Mouse (Mus musculus) right cerebral cortex, postnatal 36 days (tissue): ENCODE data around the gene Rpl26.

ENCODE experiments used
- DNase-seq, 2 experiments: peaks; one replicate each; pipeline ENCODE4 v3.0.0; 2022; ENCODE audit warnings: low spot score in 2 of 2, mixed read lengths in 1 of 2

The Rpl26 gene

GRCm38 (mm10) chr11:68890625-68891024 lies 10.8 kb upstream of the Rpl26 start:
- DNase-seq, result no peak

- DNase-seq, result no peak
These were observed 9.6 kb upstream of the Rpl26 start for GRCm38 (mm10) chr11:68891823-68892222.

DNA sequence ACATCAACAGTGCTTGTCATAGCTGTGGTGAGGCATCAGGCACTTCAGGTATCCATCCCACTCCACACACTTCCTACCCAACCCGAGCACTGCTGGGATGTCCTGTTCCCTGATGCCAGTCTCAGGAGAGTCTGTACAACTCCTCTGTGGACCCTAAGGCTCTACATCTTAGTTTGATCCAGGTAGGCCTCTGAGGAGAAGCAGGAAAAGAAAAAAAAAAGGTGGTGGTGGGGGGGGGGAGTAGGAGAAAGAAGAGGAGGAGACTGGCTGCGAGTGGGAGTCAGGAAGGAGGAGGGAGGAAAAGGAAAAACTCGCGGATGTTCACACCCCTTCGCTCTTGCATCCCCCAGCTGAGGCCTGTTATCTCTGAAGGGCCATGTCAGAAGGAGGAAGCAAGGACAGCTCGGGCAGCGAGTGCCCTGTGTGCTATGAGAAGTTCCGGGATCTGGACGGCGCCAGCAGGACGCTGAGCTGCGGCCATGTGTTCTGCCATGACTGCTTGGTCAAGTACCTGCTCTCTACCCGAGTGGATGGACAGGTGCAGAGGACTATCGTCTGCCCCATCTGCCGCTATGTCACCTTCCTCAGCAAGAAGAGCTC lies 9.1 kb upstream of the Rpl26 start:
- DNase-seq, result no peak

DNA sequence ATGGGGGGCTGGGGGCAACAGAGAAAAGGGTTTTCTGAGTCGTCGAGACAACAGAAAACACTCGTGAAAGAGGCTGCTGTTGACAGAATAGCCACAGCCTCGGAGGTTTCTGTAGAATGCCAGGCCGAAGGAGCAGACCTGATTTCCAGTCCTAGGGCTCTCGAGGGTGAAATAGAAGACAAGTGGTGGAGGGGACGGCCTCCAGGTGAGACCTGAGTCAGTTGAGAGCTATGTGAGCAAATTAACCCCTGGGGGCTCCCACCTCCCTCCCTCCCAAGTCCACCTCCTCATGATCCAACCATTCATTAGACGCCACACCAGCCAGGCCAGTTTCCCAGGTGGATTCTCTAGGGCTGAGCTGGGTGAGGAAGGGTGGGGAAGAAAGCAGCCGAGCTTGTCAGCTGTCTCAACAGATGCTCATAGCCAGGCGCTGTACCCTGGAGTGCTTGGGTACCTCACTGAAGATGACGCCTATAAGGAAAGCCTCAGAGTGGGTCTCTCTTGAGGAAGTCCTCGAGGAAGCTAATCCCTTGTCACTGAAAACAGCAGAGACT lies 7.4 kb upstream of the Rpl26 start:
- no peak for DNase-seq

DNA sequence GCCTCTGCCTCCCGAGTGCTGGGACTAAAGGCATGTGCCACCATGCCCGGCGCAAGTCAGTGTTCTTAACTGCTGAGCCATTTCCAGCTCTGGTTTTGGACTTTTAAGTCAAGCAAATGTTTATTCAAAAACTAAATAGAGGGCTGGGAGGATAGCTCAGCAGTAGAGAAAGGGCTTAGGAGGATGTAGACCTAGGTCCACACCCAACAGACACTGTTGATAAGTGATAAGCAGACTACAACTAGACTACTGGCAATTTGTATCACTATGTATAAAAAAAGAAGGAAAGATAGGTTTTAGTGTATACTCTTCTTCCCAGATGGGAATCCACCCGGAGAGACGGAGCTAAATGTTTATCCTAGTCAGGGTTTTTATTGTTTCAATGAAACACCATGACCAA lies 5.1 kb upstream of the Rpl26 start:
- DNase-seq, result no peak

- DNase-seq, result no peak
These were observed 4.3 kb upstream of the Rpl26 start for GRCm38 (mm10) chr11:68897120-68897519.

DNA sequence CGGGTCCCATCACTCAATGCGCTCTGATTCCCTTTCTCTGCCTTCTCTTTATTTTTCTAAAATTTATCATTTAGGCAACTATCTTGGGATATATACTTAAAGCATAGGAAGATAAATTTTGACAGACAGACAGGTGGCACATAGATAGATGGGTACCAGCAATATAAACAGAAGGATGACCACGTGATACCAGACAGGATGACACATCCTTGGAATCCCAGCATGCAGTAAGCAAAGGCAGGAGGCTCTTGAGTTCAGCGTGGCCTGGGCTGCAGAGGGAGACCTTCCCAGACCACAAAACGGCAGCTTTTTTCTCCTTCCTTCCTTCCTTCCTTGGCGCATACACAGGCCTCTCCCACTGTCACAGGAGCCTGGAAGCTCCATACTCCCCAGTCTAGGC lies 3.5 kb upstream of the Rpl26 start:
- DNase-seq, result no peak

- no peak for DNase-seq
These were observed 2.6 kb upstream of the Rpl26 start for GRCm38 (mm10) chr11:68898790-68899189.

- DNase-seq, result no peak
These were observed 1.6 kb upstream of the Rpl26 start for GRCm38 (mm10) chr11:68899815-68900214.

- DNase-seq, result no peak
These were observed 648 bp upstream of the Rpl26 start for GRCm38 (mm10) chr11:68900519-68901350.

- no peak for DNase-seq
These were observed 623 bp downstream of the Rpl26 start for GRCm38 (mm10) chr11:68902047-68902364.

DNA sequence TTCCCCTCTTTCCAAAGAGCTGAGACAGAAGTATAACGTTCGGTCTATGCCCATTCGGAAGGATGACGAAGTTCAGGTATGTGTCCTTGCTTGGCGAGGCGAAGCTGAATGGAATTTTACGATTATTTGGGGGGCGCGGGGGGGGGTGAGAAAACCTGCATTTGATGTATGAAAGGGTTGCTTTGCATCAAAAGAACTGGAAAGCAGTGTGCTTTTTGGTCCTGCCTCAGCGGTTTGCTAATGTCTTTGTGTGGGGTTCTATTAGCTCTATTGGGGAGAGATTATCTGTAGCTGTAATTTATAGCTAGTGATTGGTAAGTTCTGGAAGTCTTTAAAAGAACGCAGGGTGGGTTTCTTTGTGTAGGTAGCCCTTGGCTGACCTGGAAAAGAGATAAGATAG lies 984 bp downstream of the Rpl26 start:
- no peak for DNase-seq

GRCm38 (mm10) chr11:68902823-68903222 lies 1.4 kb downstream of the Rpl26 start:
- DNase-seq, result no peak

DNA sequence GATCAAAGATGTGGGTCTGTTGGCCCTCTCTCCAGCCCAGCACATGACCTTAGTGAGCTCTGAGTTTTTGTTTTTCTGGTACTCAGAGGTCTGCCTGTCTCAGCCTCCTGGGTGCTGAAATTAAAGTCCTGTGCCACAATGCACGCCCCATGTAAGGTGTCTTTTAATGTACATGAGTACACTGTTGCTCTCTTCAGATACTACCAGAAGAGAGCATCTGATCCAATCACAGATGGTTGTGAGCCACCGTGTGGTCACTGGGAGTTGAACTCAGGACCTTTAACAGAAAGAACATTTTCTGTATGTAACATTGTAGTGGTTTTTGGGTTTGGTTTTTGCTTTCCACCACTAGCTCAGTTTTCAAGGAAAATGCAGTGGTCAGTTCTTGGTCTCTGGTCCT lies 2.4 kb downstream of the Rpl26 start:
- no peak for DNase-seq

GRCm38 (mm10) chr11:68904375-68905137 lies 3.2 kb downstream of the Rpl26 start:
- DNase-seq, result peak; percentile 44 to 60

DNA sequence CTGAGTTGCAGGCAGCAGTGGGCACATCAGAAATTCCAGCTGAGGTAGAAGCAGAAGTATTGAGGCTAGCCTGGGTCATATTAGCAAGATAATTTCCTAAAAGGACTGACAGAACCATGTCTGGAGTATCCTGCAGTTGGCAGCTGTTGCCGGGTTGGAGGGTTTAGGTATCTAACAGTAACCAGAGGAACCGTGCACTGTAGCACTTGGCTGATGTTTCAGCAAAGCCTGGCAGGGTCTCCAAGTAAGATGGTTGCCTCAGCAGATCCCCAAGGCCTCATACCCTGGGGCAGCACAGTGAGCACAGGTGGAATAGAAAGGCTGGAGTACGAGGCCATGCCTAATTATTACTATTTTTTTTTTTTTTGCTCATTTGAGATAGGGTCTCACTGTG lies 3.8 kb downstream of the Rpl26 start:
- DNase-seq, result no peak

DNA sequence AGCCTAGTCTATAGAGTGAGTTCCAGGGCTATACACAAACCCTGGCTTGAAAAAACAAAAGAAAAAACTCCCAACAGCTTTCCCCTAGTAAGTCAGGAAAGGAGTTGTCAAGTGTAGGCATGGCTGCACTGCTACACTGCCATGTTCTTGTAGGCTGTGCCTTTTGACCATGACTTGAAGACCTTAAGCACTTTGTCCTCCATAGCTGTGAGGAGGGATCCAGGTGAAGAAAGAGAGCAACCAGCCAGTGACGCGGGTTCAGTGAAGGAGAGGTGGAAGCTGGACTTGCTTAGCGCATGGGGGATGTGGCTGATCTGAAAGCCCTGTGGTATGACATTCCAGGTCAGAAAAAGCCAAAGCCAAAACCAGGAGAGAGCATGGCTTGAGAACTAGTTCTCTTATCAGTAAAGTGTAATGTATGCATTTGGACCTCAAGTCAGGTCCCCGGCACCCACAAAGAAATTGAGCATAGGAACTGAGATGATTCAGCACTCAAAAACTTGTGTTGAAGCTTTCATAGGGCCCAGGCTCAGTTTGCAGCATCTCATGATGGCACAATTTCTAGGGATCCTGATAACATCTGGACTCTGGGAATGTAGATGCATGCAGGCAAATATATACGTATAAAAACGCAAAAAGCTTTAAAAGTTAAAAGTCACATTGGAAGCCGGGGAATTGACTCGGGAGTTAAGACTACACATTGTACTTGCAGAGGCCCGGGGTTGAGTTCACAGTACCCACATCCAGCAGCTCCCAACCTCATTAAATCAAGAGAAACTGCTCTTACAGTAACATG lies 4.5 kb downstream of the Rpl26 start:
- no peak for DNase-seq

- no peak for DNase-seq
These were observed 5.0 kb downstream of the Rpl26 start for GRCm38 (mm10) chr11:68906461-68906790.

DNA sequence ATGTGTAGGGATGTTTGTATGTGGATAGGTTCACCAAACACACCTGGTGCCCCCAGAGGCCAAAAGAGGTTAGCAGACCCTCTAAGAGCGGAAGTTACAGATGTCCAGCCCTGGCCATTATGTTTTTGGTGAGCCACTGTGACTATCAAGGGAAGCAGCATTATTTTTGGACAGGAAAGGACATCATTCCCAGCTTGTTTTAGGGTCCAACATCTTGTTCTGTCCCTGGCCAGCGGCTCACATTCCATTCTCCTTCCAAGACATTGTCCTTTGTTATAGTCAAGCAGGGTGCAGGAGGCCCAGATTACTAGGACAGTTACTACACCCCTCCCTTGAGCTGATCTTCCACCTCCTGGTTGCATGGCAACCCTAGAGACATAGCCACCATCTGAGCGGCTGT lies 5.9 kb downstream of the Rpl26 start:
- DNase-seq, result no peak

- no peak for DNase-seq
These were observed 7.6 kb downstream of the Rpl26 start for GRCm38 (mm10) chr11:68908846-68909503.

DNA sequence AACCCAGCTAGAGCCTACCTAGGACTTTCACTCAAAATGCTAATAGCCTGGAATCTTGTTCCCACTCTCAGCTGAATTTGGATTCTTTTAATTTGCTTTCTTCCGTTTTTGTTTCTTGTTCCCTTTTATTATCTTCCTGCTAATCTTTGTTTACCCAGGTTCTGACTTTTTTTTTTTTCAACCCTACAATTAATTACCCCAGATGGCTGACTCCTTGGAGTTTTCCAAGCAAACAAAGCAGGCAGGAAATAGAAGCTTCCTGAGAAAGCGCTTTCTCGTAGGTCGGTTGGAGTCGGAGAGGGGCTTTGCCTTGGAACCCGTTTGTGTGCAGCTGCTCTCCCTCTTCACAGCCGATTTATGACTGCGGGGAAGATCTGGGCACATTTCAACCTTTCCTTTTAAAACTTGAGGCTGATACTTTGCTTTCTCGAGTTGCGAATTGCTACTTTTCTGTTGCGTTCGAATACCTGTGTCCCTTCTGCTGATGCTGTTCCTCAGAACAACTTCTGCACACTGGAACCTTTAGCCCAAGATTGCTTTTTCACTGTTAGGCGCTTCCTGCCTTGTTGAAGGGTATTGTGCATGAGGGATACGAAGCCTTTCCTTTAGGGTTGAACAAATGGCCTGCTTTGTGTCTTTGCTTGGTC lies 10.3 kb downstream of the Rpl26 start:
- no peak for DNase-seq
